Mouse (Mus musculus) spleen, postnatal 4 days (tissue): Measurements from ENCODE around the gene Map1lc3b.

Experiments used
- DNase-seq, 2 experiments: peaks; one replicate each; pipeline ENCODE4 v3.0.0; 2022; ENCODE audit warnings: low spot score in 2 of 2

The Map1lc3b gene

GRCm38 (mm10) chr8:121590203-121591177, at the start of gene Map1lc3b:
Map1lc3b (plus strand) TSS chr8:121590361.
- DNase-seq, result peak; percentile 96 to 98

DNA sequence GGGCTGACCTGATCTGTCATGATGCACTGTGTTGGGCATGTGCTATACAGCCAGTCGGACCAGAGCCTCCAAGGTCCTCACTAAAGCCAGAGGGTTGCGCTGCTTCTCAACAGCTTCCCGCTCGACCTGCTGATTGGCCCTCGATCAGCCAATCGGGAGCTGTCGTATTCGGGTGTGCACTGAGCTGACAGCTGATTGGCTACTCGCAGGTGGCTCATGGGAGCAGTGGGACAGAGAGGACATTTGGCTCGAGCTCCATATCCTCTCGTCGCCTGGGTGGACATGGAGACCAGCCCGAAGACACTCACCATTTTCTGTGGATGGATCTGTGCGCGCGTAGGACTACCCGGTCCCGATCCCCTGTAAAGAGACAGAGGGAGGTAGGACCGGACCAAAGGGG, 48.3 kb upstream of the Map1lc3b start:
- DNase-seq, result peak in 1 of 2 experiments; percentile 51

GRCm38 (mm10) chr8:121542901-121543300, 47.3 kb upstream of the Map1lc3b start:
- peak in 1 of 2 experiments; percentile 60 for DNase-seq

DNA sequence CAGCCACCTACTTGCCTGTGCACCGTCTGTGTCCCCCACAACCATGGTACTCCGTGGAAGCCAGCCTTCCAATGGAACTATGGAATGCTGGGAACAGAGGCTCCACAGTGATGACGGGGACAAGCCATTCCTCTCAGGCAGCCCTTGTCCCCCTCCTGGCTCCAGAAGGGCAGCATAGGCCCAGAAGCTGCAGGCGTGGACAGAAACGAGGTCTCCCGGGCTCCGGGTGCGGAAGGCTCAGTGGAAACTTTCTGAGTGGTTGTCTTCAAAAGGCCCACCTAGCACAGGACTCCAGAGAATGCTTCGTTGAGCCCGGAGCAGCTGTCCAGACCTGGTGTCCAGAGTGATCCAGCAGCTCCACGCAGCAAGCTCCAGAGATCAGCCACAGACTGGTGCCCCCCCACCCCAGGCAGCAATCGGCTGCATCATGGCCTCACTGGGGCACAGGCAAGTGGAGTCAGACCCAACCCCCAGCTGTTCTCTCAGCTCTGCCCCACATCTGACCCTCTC, 45.8 kb upstream of the Map1lc3b start, which contains the start of gene 1700018B08Rik:
1700018B08Rik (minus strand) TSS at position 45 of the 510 bp plus-strand sequence.
- DNase-seq, result peak in 1 of 2 experiments; percentile 58

DNA sequence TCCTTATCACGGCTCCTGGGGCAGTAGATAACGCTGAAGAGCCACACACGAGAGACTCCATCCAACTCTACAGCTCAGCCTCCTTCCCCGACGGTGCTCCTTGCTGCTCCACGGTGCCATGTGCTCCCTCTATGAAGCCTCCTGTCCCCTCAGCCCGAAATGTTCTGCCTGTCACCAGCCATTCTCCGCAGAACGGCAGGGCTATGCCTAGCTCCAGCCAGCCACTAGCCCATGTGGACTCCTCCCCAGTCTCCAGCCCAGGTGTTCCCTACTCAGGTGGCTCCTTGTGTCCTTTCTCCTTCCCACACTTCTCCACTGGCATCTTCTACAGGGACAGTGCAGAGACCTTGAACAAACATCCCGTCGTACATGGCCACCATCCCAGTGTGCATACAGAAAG, 45.2 kb upstream of the Map1lc3b start:
- peak in 1 of 2 experiments; percentile 59 for DNase-seq

DNA sequence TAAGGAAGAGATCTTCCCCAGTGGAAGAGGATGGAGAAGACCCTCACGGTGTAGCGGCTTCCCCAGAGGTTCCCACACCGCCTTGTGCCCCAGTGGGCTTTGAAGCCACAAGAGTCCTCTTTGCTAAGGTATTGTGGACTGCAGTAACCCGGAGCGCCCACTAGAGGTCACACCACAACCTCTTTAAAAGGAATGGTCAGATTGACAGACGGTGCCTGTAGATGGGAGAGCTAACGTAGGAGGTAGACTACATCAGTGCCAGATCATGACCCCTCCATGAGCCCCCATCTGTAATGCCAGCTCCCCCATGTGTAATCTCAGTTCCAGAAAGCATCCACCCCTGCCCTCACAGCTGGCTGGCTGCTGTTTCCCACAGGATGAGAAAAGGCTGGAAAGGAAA, 43.0 kb upstream of the Map1lc3b start:
- DNase-seq, result peak; percentile 71 to 88

DNA sequence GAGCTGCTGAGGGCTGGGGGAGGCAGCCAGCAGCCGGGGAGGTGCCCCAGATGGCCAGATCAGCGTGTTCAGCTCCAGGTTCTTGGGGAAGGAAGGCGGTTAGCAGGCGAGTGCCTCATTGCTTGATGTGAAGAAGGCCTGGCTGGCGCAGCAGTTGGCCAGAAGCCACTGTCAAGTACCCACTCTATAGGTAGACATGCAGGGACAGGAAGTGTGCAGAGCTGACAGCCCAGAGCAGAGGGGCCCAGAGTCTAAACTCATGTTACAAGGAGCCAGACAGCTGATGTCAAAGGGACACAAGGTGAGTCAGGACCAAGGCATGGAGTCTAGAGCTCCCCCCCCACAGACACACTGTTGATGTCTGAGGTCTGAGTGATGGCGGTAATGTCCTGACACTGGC, 40.1 kb upstream of the Map1lc3b start:
- DNase-seq, result peak in 1 of 2 experiments; percentile 50

DNA sequence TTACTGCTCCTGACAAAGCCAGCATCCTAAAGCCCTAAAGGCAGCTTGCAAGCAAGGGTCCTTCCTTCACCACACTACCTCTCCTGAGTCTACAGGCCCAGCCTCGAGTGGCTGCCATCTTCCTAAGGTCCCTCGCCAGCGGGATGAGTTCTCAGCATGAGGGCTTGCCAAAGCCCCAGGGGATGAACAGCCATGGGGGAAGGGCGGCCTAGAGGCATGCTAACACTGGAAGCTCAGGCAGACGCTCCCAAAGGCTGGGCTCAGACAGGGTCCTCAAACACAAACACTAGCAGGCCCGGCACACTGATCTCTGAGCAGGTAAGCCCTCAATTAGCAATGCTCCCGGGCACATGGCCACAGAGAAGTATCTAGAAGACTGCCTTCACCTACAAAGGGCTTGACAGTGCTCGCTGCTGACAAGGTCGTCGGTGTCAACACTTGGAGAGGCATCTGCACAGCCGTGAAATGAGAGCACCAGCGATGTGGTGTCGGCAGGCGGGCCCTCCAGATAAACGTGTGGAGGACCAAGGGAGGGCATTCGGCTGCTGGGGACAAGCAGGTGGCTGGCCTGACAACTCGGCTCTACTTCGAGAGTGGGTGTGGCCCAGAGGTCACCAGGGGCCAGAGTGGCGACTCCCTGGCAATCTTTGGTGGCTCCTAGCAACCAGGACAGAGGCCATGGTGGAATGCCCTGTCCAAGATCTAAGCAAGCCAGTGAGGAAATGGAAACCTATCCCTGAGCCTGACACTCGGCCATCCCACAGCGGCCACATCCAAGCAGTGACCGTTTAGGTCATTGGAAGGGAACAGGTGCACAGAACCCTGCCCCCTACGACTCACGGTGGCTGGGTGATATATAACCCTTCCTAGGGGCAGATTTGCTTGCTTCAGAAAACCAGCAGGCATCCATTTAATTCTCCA, 38.8 kb upstream of the Map1lc3b start:
- DNase-seq, result no peak

GRCm38 (mm10) chr8:121552506-121552905, 37.7 kb upstream of the Map1lc3b start:
- no peak for DNase-seq

GRCm38 (mm10) chr8:121553831-121554475, 36.2 kb upstream of the Map1lc3b start:
- DNase-seq, result no peak

- DNase-seq, result no peak
Observed at GRCm38 (mm10) chr8:121557746-121558145, 32.4 kb upstream of the Map1lc3b start.

DNA sequence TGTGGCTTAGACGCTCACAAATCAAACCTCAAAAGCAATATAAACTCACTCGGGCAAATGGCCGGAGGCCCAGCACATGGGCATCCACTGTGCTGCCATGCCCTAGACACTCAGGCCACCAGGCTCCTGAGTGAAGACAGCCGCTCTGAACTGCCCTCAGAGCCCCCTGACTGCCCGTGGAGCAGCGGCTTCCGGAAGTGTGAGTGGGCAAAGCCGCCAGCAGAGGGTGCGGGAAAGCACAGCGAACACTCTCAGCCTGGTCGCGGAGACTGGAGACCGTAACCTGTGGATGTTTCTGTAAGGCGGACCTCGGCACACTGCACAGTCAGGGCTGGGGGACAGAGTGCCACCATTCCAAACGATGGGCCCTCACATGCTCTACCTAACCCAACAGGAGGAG, 31.6 kb upstream of the Map1lc3b start:
- DNase-seq, result no peak

DNA sequence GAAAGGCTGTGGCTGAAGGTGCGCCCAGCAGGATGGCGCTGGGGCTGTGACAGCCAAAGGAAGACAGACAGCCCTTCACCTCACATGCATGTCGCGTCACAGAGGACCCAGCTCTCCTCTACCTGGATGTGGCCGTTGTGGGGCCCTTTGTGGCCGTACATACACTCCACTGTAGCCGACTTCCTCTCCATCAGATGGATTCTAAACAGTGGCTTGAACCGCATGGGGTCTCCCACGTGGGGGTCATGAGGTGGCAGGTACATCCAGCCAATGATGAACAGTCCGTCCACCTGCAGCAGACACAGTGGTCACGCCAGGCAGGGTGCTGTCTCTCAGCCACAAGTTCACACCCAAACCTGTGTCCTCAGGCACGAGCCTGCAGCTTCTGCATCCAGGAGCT, 30.4 kb upstream of the Map1lc3b start:
- no peak for DNase-seq

GRCm38 (mm10) chr8:121560432-121561100, 29.6 kb upstream of the Map1lc3b start:
- DNase-seq, result no peak

- DNase-seq, result no peak
Observed at GRCm38 (mm10) chr8:121561636-121562345, 28.4 kb upstream of the Map1lc3b start.

- DNase-seq, result no peak
Observed at GRCm38 (mm10) chr8:121562941-121563351, 27.2 kb upstream of the Map1lc3b start.

- DNase-seq, result no peak
Observed at GRCm38 (mm10) chr8:121563701-121564100, 26.5 kb upstream of the Map1lc3b start.

GRCm38 (mm10) chr8:121568321-121568720, 21.8 kb upstream of the Map1lc3b start:
- no peak for DNase-seq

DNA sequence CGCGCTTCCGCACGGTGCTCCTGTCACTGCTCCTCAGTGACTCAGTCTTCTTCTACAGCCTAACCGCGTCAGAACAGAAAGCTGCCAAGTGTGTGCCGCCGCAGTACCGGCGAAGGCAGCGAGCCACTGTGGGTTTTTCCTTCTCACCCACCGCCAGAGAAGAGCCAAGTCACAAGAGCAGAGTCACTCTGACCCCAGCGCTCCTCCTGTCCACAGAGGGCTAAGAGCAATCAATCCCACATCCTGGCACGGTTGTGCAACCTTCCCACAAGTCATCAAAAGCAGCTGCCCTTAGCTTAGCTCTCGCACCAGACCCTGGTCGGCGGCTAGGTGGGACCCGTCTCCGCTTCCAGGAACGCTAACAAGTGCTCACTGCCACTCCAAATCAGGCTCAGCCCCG, 19.8 kb upstream of the Map1lc3b start:
- DNase-seq, result no peak

GRCm38 (mm10) chr8:121570801-121571200, 19.4 kb upstream of the Map1lc3b start:
- no peak for DNase-seq
